Mouse (Mus musculus) 3134 (cell line): ENCODE results near the gene Plgrkt.
A peak's percentile ranks its signal among the peaks of the same experiment; 100 is the strongest.

Experiments used
- DNase-seq: peaks from one replicate; pipeline ENCODE4 v3.0.0-alpha.2; 2011; ENCODE audit warnings: low spot score; ENCODE audit not compliant: insufficient read length; ENCODE audit errors: extremely low read depth

Gene Plgrkt

GRCm38 (mm10) chr19:29383368-29383767 is 16.2 kb upstream of the Plgrkt start:
- no peak for DNase-seq

- DNase-seq, result no peak
Measured at GRCm38 (mm10) chr19:29379839-29380603, 12.8 kb upstream of the Plgrkt start.

GRCm38 (mm10) chr19:29376382-29376781 is 9.2 kb upstream of the Plgrkt start:
- no peak for DNase-seq

GRCm38 (mm10) chr19:29374947-29375346 is 7.8 kb upstream of the Plgrkt start:
- DNase-seq, result no peak

- DNase-seq, result no peak
Measured at GRCm38 (mm10) chr19:29373438-29373837, 6.2 kb upstream of the Plgrkt start.

GRCm38 (mm10) chr19:29372621-29373020 is 5.4 kb upstream of the Plgrkt start:
- no peak for DNase-seq

GRCm38 (mm10) chr19:29372138-29372537 is 4.9 kb upstream of the Plgrkt start:
- DNase-seq, result no peak

- no peak for DNase-seq
Measured at GRCm38 (mm10) chr19:29371284-29372081, 4.3 kb upstream of the Plgrkt start.

- DNase-seq, result no peak
Measured at GRCm38 (mm10) chr19:29370545-29371283, 3.5 kb upstream of the Plgrkt start.

GRCm38 (mm10) chr19:29370112-29370511 is 2.9 kb upstream of the Plgrkt start:
- no peak for DNase-seq

- no peak for DNase-seq
Measured at GRCm38 (mm10) chr19:29368671-29369309, 1.6 kb upstream of the Plgrkt start.

- no peak for DNase-seq
Measured at GRCm38 (mm10) chr19:29368041-29368440, 851 bp upstream of the Plgrkt start.

GRCm38 (mm10) chr19:29366226-29366968 is 793 bp downstream of the Plgrkt start:
- DNase-seq, result no peak

- DNase-seq, result no peak
Measured at GRCm38 (mm10) chr19:29365105-29365504, 2.1 kb downstream of the Plgrkt start.

GRCm38 (mm10) chr19:29364076-29364475 is 3.1 kb downstream of the Plgrkt start:
- DNase-seq, result no peak

GRCm38 (mm10) chr19:29363557-29363956 is 3.6 kb downstream of the Plgrkt start:
- no peak for DNase-seq

- DNase-seq, result no peak
Measured at GRCm38 (mm10) chr19:29362173-29362930, 4.8 kb downstream of the Plgrkt start.

- DNase-seq, result peak; percentile 92
Measured at GRCm38 (mm10) chr19:29361468-29362130, 5.6 kb downstream of the Plgrkt start.

GRCm38 (mm10) chr19:29360251-29360650 is 6.9 kb downstream of the Plgrkt start:
- DNase-seq, result no peak
